Mouse (Mus musculus) CH12F3 (cell line): ENCODE results near the gene Map6.

Source experiments
- in situ Hi-C: fragments of 300-500 bp; cut with MboI; formaldehyde crosslinking; loops from 2 replicates; pipeline ENCODE4 v1.14.3; 2020; ENCODE audit warnings: low sequenced_read_pairs

Gene Map6

GRCm38 (mm10) chr7:99263509-99263908 is 3.7 kb upstream of the Map6 start:
- in situ Hi-C loops, result no loop called here

- in situ Hi-C loops, result no loop called here
Observed at GRCm38 (mm10) chr7:99264597-99264996, 2.6 kb upstream of the Map6 start.

GRCm38 (mm10) chr7:99267897-99268505 is 754 bp downstream of the Map6 start:
- in situ Hi-C loops, result no loop called here

GRCm38 (mm10) chr7:99268506-99268900 is 1.3 kb downstream of the Map6 start:
- in situ Hi-C loops, result no loop called here

DNA sequence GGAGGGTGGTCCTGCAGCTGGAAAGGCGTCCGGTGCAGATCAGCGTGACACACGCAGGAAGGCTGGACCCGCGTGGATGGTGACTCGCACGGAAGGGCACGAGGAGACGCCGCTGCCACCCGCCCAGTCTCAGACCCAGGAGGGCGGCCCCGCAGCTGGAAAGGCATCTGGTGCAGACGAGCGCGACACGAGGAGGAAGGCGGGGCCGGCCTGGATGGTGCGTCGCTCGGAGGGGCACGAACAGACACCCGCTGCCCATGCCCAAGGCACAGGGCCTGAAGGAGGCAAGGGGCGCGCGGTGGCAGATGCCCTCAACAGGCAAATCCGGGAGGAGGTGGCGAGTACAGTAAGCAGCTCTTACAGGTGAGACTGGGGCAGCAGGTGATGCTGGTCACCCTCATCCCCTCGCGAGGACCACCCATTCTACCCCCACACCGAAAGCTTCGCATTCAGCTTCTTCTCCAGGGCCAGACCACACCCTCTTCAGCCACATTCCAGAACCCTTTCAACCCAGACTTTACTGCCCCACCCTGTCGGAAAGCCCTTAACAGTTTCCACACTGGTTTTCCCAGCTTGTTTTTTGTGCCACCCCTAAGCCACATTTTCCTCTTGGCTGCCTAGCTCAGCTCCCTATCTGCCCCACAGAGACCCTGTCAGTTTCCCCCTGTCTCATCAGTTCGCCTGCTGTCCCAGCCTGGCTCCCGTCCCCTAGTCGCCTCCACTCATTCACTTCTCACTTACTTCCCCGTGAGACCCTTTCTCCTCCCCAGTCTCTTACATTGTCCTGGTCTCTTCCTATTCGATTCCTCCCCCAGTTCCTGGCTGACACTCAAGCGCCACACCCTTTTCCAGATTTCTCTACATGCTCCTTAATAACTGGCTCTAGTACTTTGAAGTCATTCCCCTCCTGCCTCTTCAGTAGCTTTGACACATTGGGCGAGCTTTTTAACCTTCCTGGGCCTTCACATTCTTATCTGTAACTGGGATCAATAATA is 2.0 kb downstream of the Map6 start:
- in situ Hi-C loops, result no loop called here

- in situ Hi-C loops, result no loop called here
Observed at GRCm38 (mm10) chr7:99271630-99272029, 4.4 kb downstream of the Map6 start.

GRCm38 (mm10) chr7:99275131-99275530 is 7.9 kb downstream of the Map6 start:
- in situ Hi-C loops, result no loop called here

- in situ Hi-C loops, result no loop called here
Observed at GRCm38 (mm10) chr7:99276679-99277078, 9.4 kb downstream of the Map6 start.

GRCm38 (mm10) chr7:99278309-99278708 is 11.1 kb downstream of the Map6 start:
- in situ Hi-C loops, result no loop called here

- in situ Hi-C loops, result no loop called here
Observed at GRCm38 (mm10) chr7:99279586-99279985, 12.3 kb downstream of the Map6 start.

- in situ Hi-C loops, result no loop called here
Observed at GRCm38 (mm10) chr7:99287287-99287686, 20.0 kb downstream of the Map6 start.

DNA sequence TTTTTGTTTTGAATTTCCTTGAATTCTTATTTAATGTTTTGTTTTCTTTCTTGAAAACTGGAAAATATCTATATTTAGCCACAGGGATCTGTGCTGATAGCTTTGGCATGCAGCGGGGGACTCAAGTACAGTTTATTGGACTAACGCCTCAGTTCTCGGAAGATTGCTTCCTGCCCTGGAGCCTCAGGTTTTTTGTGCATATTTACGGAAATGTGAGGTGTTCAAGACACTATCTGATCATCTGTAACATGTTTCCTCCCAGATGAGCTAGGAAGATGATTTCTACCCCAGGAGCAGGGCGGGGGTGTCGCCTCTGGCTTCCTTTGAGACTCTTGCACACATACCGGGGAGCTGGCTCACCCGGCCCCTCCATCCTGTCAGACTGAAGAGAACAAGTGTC is 22.8 kb downstream of the Map6 start:
- in situ Hi-C loops, result no loop called here

DNA sequence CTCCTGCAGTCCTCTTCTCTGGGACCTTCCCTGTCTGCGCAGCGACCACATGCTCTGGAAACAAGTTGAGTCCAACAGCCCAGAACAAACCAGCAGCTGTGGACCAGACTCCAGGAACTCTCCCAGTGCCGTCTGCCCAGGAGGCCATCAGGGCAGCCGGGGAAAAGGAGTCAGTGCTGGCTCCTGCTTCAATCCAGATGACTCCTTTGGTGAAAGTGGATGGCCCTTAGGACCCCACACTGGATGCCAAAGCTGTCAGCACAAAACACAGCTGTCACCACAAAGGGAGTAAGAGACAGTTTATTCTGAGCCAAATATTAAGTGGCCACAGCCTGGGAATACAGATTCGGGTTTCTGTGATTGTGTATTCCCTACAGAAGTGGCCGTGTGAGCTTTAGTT is 23.7 kb downstream of the Map6 start:
- in situ Hi-C loops, result no loop called here

DNA sequence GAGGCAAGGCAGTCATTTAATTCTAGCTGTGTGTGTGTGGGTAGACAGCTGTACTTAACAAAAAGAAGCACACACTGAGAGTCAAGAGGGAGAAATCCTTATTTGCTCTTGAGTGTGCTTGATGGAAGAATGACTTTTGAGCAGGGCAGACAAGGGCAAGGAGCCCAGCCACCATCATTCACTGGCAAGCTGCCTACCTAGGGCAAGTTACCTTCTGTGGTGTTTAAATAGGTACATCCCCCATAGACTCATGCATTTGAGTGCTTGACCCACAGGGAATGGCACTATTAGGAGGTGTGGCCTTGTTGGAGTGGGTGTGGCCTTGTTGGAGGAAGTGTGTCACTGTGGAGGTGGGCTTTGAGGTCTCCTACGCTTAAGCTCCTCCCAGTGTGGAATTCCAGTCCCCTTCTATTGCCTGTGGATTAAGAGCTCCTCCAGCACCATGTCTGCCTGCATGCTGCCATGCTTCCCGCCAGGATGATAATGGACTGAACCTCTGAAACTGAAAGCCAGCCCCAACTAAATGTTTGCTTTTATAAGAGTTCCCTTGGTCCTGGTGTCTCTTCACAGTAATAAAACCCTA is 27.0 kb downstream of the Map6 start:
- in situ Hi-C loops, result no loop called here

DNA sequence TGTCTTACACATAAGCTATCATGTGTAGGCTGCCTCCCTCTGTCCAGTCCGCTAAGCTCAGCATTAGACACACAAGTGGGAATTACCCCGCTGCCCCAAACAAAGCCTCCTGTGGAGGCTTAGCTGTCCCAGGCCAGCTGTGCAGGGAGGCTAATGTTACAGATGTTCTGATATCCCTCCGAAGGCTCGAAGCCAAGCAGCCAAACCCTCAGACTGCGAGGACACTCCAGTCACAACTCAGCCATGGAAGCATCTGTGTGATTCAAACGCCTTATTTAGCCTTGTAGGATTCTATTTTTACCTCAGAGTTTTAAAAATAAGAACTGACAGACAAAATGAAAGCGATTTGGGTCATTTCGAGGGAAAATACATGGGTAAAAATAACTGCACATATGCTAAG is 27.9 kb downstream of the Map6 start:
- in situ Hi-C loops, result no loop called here

GRCm38 (mm10) chr7:99300650-99301175 is 33.5 kb downstream of the Map6 start:
- in situ Hi-C loops, result no loop called here

DNA sequence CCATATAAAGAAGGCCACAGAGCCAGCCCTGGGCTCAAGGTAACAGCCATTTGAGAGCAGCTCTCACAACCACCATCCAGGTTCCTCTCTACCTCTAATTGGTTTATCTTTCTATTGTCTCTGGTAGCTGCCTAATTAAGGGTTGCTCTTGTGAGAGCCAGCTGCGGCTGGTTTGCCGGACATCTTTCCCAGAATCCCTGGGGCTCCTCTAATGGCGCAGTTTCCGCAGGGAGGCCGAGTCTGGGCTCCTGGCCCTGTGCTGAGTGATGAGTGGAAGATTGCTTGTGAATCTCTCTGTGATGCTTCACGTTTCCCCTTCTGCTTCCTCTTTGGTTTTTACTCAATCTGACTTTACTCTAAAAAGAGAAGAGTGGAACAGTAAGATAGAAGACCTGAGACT is 36.8 kb downstream of the Map6 start:
- in situ Hi-C loops, result no loop called here

DNA sequence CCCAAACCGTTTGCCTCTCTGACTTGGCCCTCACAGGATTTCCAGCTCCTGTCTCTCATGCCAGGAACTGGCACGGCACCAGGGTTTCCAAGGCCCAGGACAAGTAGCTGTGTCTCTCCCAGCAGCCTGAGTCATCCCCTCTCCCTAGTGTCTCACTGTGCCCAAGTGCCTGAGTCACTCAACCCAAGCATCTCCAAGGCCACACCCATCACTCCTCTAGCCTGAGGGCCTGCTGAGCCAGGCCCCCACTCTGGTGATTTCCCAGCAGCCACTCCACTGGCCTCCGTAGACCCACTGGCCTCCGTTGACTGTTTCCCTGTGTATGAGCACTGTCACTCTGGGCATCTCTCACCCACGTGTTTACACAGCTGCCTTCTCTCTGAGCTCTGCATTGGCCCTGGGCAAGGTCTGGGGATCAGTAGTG is 37.7 kb downstream of the Map6 start:
- in situ Hi-C loops, result no loop called here

GRCm38 (mm10) chr7:99305688-99306087 is 38.4 kb downstream of the Map6 start:
- in situ Hi-C loops, result no loop called here

DNA sequence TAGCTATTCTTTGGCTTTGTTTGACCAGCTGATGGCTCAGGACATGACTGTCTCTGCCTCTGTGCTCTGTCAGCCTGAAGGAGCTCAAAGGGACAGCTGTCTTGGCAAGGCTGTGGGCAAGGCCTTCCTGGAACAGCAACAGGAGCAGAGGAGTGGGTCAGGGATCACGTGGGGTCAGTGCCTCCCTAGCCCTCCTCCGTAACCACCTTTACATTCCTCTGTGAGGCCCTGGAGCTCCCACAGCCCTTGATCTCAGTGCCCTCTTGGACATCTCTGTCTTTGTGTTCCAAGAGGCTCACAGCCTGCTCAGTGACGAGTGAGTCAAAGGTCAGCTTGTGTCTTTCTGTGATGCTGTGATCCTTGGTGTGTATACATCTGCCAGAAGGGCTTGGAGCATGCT is 39.4 kb downstream of the Map6 start:
- in situ Hi-C loops, result no loop called here

DNA sequence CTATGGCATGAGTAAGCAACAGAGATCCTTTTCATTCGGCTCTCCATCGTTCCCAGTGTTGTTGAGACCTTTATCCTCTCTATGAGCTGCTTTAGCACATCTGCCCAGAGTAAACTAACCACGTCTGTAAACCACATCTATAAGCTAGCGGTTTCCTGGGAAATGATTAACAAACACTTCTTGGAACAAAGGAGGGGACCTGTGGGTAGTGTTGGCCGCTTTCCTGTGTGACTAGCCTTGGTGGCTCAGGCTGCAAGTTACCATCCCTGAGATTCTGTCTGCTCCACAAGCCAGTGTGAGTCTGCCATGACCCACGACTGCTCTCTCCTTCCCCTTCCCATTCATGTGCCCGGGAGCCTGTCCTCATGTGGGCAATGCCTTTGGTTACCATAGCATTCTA is 44.2 kb downstream of the Map6 start:
- in situ Hi-C loops, result no loop called here

DNA sequence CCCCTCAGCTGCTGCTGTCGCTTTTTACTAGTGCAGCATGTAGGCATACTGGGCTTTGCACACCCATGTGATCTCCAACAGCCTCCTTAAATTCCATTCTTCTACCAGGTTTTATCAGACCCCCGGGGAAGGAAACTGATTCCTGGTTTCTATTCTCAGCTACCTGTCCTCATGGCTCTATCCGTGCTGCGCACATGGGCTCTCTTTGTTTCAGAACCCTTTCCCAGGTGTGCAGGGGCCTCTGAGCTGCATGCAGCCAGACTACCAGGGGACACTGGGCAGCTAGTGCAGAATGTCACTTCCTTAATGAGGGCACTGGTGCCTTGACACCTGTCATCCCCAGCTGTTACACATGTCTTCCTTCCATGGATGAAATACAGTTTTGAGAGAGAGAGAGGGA is 44.8 kb downstream of the Map6 start:
- in situ Hi-C loops, result no loop called here
